Mouse (Mus musculus): ENCODE data around the gene Cdk5rap2. TPM values are rescaled to one million over a fixed set of nuclear protein-coding genes. Genes with fewer than 3 reads are reported as not detected.

The Cdk5rap2 gene
- polyA plus RNA-seq (2015; fragmentation: Nextera tagmentation; extraction: Ambion mirVana), result 6.3 and 6.5 TPM in 2 replicates

GRCm38 (mm10) chr4:70409994-70410721 lies at the start of gene Cdk5rap2:
Gene Cdk5rap2 (minus strand): TSS chr4:70410443.
- Histone ChIP-seq H3K9me3 (replicated peaks; ENCODE audit: control insufficient read depth, low read length) (no peaks in the 10 kb centered on the region), H3K36me3 (ENCODE audit: control insufficient read depth, insufficient read depth) (no peaks in the 10 kb centered on the region), H3K27ac (ENCODE audit: low read length) (peak within 1 kb of the TSS; percentile 55), H3K4me3 (ENCODE audit: low read depth, low read length) (peak within 1 kb of the TSS; percentile 94), H3K4me2 (ENCODE audit: low read depth, low read length) (peak within 1 kb of the TSS; percentile 75), H3K27me3 (ENCODE audit: control insufficient read depth, insufficient read depth, low read depth, low read length) (no peaks in the 10 kb centered on the region), H3K9ac (ENCODE audit: low read depth, low read length) (peak within 1 kb of the TSS; percentile 94), H3K4me1 (ENCODE audit: control insufficient read depth, low read depth, low read length) (peaks cover 10% of the 10 kb centered on the region)
- WGBS (ENCODE audit: insufficient replicate concordance), result under 1% methylated on average over 55 of the region's 55 CpGs
- peak; percentile 99 for ATAC-seq (ENCODE audit: low read depth)

- Histone ChIP-seq H3K4me1 (ENCODE audit: control insufficient read depth, low read depth, low read length) (no peaks in the 10 kb centered on the region), H3K9ac (ENCODE audit: low read depth, low read length) (no peak overlapping the region)
- WGBS (ENCODE audit: insufficient replicate concordance), result 71% methylated on average over 3 of the region's 3 CpGs
Measured at GRCm38 (mm10) chr4:70452161-70452560, 41.9 kb upstream of the Cdk5rap2 start.

GRCm38 (mm10) chr4:70451750-70452149 lies 41.5 kb upstream of the Cdk5rap2 start:
- no peaks in the 10 kb centered on the region for H3K9me3 ChIP-seq (replicated peaks; ENCODE audit: control insufficient read depth, low read length)
- no peaks in the 10 kb centered on the region for H3K4me1 ChIP-seq (ENCODE audit: control insufficient read depth, low read depth, low read length)
- H3K36me3 ChIP-seq (ENCODE audit: control insufficient read depth, insufficient read depth), result no peaks in the 10 kb centered on the region
- H3K9ac ChIP-seq (ENCODE audit: low read depth, low read length), result no peak overlapping the region
- H3K4me3 ChIP-seq (ENCODE audit: low read depth, low read length), result no peak overlapping the region
- H3K4me2 ChIP-seq (ENCODE audit: low read depth, low read length), result no peak overlapping the region
- H3K27me3 ChIP-seq (ENCODE audit: control insufficient read depth, insufficient read depth, low read depth, low read length), result no peaks in the 10 kb centered on the region
- WGBS (ENCODE audit: insufficient replicate concordance), result 1% methylated on average over 2 of the region's 2 CpGs
- no peak overlapping the region for H3K27ac ChIP-seq (ENCODE audit: low read length)
- ATAC-seq (ENCODE audit: low read depth), result no peak

More at GRCm38 (mm10) chr4:70452161-70452560, 41.9 kb upstream of the Cdk5rap2 start:
- Histone ChIP-seq H3K27ac (ENCODE audit: low read length) (no peak overlapping the region), H3K4me2 (ENCODE audit: low read depth, low read length) (no peak overlapping the region), H3K36me3 (ENCODE audit: control insufficient read depth, insufficient read depth) (no peaks in the 10 kb centered on the region), H3K27me3 (ENCODE audit: control insufficient read depth, insufficient read depth, low read depth, low read length) (no peaks in the 10 kb centered on the region), H3K9me3 (replicated peaks; ENCODE audit: control insufficient read depth, low read length) (no peaks in the 10 kb centered on the region), H3K4me3 (ENCODE audit: low read depth, low read length) (no peak overlapping the region)
- ATAC-seq (ENCODE audit: low read depth), result no peak

- WGBS (ENCODE audit: insufficient replicate concordance), result 51% methylated on average over 1 of the region's 1 CpGs
- no peak for ATAC-seq (ENCODE audit: low read depth)
- no peak overlapping the region for H3K4me3 ChIP-seq (ENCODE audit: low read depth, low read length)
Measured at GRCm38 (mm10) chr4:70449668-70450067, 39.4 kb upstream of the Cdk5rap2 start.

GRCm38 (mm10) chr4:70446774-70447173 lies 36.5 kb upstream of the Cdk5rap2 start:
- no peak for ATAC-seq (ENCODE audit: low read depth)
- Histone ChIP-seq H3K4me2 (ENCODE audit: low read depth, low read length) (no peak overlapping the region), H3K4me3 (ENCODE audit: low read depth, low read length) (no peak overlapping the region), H3K27ac (ENCODE audit: low read length) (no peak overlapping the region), H3K9me3 (replicated peaks; ENCODE audit: control insufficient read depth, low read length) (no peaks in the 10 kb centered on the region), H3K27me3 (ENCODE audit: control insufficient read depth, insufficient read depth, low read depth, low read length) (no peaks in the 10 kb centered on the region), H3K4me1 (ENCODE audit: control insufficient read depth, low read depth, low read length) (no peaks in the 10 kb centered on the region), H3K36me3 (ENCODE audit: control insufficient read depth, insufficient read depth) (no peaks in the 10 kb centered on the region), H3K9ac (ENCODE audit: low read depth, low read length) (no peak overlapping the region)
- 71% methylated on average over 3 of the region's 3 CpGs for WGBS (ENCODE audit: insufficient replicate concordance)

More at GRCm38 (mm10) chr4:70449668-70450067, 39.4 kb upstream of the Cdk5rap2 start:
- no peaks in the 10 kb centered on the region for H3K9me3 ChIP-seq (replicated peaks; ENCODE audit: control insufficient read depth, low read length)
- no peaks in the 10 kb centered on the region for H3K27me3 ChIP-seq (ENCODE audit: control insufficient read depth, insufficient read depth, low read depth, low read length)
- H3K36me3 ChIP-seq (ENCODE audit: control insufficient read depth, insufficient read depth), result no peaks in the 10 kb centered on the region
- H3K4me1 ChIP-seq (ENCODE audit: control insufficient read depth, low read depth, low read length), result no peaks in the 10 kb centered on the region
- H3K9ac ChIP-seq (ENCODE audit: low read depth, low read length), result no peak overlapping the region
- H3K4me2 ChIP-seq (ENCODE audit: low read depth, low read length), result no peak overlapping the region
- no peak overlapping the region for H3K27ac ChIP-seq (ENCODE audit: low read length)

- no peak overlapping the region for H3K27ac ChIP-seq (ENCODE audit: low read length)
- H3K4me3 ChIP-seq (ENCODE audit: low read depth, low read length), result no peak overlapping the region
- no peaks in the 10 kb centered on the region for H3K4me1 ChIP-seq (ENCODE audit: control insufficient read depth, low read depth, low read length)
- H3K9ac ChIP-seq (ENCODE audit: low read depth, low read length), result no peak overlapping the region
- ATAC-seq (ENCODE audit: low read depth), result no peak
- H3K36me3 ChIP-seq (ENCODE audit: control insufficient read depth, insufficient read depth), result no peaks in the 10 kb centered on the region
- H3K4me2 ChIP-seq (ENCODE audit: low read depth, low read length), result no peak overlapping the region
- no peaks in the 10 kb centered on the region for H3K27me3 ChIP-seq (ENCODE audit: control insufficient read depth, insufficient read depth, low read depth, low read length)
- no peaks in the 10 kb centered on the region for H3K9me3 ChIP-seq (replicated peaks; ENCODE audit: control insufficient read depth, low read length)
- 37% methylated on average over 2 of the region's 2 CpGs for WGBS (ENCODE audit: insufficient replicate concordance)
Measured at GRCm38 (mm10) chr4:70420202-70420601, 10.0 kb upstream of the Cdk5rap2 start.

GRCm38 (mm10) chr4:70412126-70412525 lies 1.9 kb upstream of the Cdk5rap2 start:
- no peaks in the 10 kb centered on the region for H3K9me3 ChIP-seq (replicated peaks; ENCODE audit: control insufficient read depth, low read length)
- peaks cover 10% of the 10 kb centered on the region for H3K4me1 ChIP-seq (ENCODE audit: control insufficient read depth, low read depth, low read length)
- ATAC-seq (ENCODE audit: low read depth), result no peak
- no peaks in the 10 kb centered on the region for H3K27me3 ChIP-seq (ENCODE audit: control insufficient read depth, insufficient read depth, low read depth, low read length)
- WGBS (ENCODE audit: insufficient replicate concordance), result 74% methylated on average over 2 of the region's 2 CpGs
- no peak overlapping the region for H3K9ac ChIP-seq (ENCODE audit: low read depth, low read length)
- H3K4me2 ChIP-seq (ENCODE audit: low read depth, low read length), result no peak overlapping the region
- H3K27ac ChIP-seq (ENCODE audit: low read length), result no peak overlapping the region
- no peak overlapping the region for H3K4me3 ChIP-seq (ENCODE audit: low read depth, low read length)
- no peaks in the 10 kb centered on the region for H3K36me3 ChIP-seq (ENCODE audit: control insufficient read depth, insufficient read depth)

- Histone ChIP-seq H3K4me1 (ENCODE audit: control insufficient read depth, low read depth, low read length) (peaks cover 10% of the 10 kb centered on the region), H3K9me3 (replicated peaks; ENCODE audit: control insufficient read depth, low read length) (no peaks in the 10 kb centered on the region), H3K27ac (ENCODE audit: low read length) (no peak overlapping the region; the same call in 1 of the 2 replicates), H3K36me3 (ENCODE audit: control insufficient read depth, insufficient read depth) (no peaks in the 10 kb centered on the region), H3K27me3 (ENCODE audit: control insufficient read depth, insufficient read depth, low read depth, low read length) (no peaks in the 10 kb centered on the region), H3K4me2 (ENCODE audit: low read depth, low read length) (peak overlapping the region; percentile 75), H3K9ac (ENCODE audit: low read depth, low read length) (peak overlapping the region; percentile 94), H3K4me3 (ENCODE audit: low read depth, low read length) (peak overlapping the region; percentile 94)
- ATAC-seq (ENCODE audit: low read depth), result no peak
- 33% methylated on average over 9 of the region's 9 CpGs for WGBS (ENCODE audit: insufficient replicate concordance)
Measured at GRCm38 (mm10) chr4:70409456-70409855, 787 bp downstream of the Cdk5rap2 start.

- ATAC-seq (ENCODE audit: low read depth), result no peak
- no peaks in the 10 kb centered on the region for H3K27me3 ChIP-seq (ENCODE audit: control insufficient read depth, insufficient read depth, low read depth, low read length)
- H3K9ac ChIP-seq (ENCODE audit: low read depth, low read length), result no peak overlapping the region
- H3K4me2 ChIP-seq (ENCODE audit: low read depth, low read length), result no peak overlapping the region
- no peaks in the 10 kb centered on the region for H3K4me1 ChIP-seq (ENCODE audit: control insufficient read depth, low read depth, low read length)
- WGBS (ENCODE audit: insufficient replicate concordance), result 74% methylated on average over 9 of the region's 9 CpGs
- H3K9me3 ChIP-seq (replicated peaks; ENCODE audit: control insufficient read depth, low read length), result no peaks in the 10 kb centered on the region
- H3K27ac ChIP-seq (ENCODE audit: low read length), result no peak overlapping the region
- no peak overlapping the region for H3K4me3 ChIP-seq (ENCODE audit: low read depth, low read length)
- peaks cover 7% of the 10 kb centered on the region for H3K36me3 ChIP-seq (ENCODE audit: control insufficient read depth, insufficient read depth)
Measured at GRCm38 (mm10) chr4:70402109-70402819, 8.0 kb downstream of the Cdk5rap2 start.
